In the genomic region with DNA sequence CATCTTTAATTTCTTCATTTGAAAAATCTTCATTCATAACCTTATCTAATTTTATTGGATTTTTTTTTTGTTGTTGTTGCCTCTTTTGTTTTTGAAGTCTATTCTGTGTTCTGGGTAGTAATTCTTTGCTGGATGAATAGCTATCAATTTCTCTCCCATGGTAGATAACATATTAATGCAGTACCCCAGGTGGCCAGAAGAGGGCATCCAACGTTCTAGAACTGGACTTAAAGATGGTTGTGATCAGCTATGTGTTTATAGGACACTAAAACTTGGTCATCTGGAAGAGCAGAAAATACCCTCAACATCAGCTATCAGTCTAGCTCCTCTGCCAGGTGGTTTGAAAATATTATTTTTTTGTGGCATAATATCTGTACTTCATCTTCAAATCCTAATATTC, we compare ENCODE assay signal across 7 mouse cellular contexts.
DNase-seq lines count a peak whose midpoint lies in the region; ATAC-seq and TF ChIP-seq lines count a peak whose summit lies in the region.
"Not testable (repeated sequence)": the region's sequence is repeated elsewhere in the genome, so short reads cannot be mapped to it uniquely, and the experiment has no call there.

No protein-coding gene starts in this region.

- not testable (repeated sequence) for H3K36me3 ChIP-seq in ES-Bruce4 (ENCODE audit: control insufficient read depth, insufficient read depth, low read length, poor library complexity, severe bottlenecking); heart, adult 2 months (ENCODE audit: control insufficient read depth, insufficient read depth, low read length); liver, postnatal 0 days (replicated peaks; ENCODE audit: insufficient read depth, low read length); midbrain, embryonic 11.5 days (ENCODE audit: control insufficient read depth, insufficient read depth, low read length)

- not testable (repeated sequence) for H3K27me3 ChIP-seq in ES-Bruce4 (ENCODE audit: control insufficient read depth, insufficient read depth, low read length, poor library complexity, severe bottlenecking); Patski; heart, adult 2 months (ENCODE audit: control insufficient read depth, insufficient read depth, low read length); liver, postnatal 0 days (ENCODE audit: insufficient read depth, low read length); midbrain, embryonic 11.5 days (ENCODE audit: control insufficient read depth, insufficient read depth, low read length)

- not testable (repeated sequence) for H3K79me2 ChIP-seq in heart, adult 2 months (replicated peaks; ENCODE audit: control insufficient read depth, insufficient read depth, low read length)

- TF ChIP-seq EP300 in ES-Bruce4 (IDR thresholded peaks at IDR 0.05; ENCODE audit: insufficient read depth, low read depth, low read length); heart, adult 2 months (IDR thresholded peaks at IDR 0.05; ENCODE audit: insufficient read depth, low read depth, low read length); liver, postnatal 0 days (IDR thresholded peaks at IDR 0.05; ENCODE audit: low read depth): not testable (repeated sequence)

- intact Hi-C loops in heart, adult 2 months (cut with DNase I): not testable (repeated sequence)

- in situ Hi-C loops in Patski (cut with MboI; ENCODE audit: low pct_unique_long_range_greater_than_20kb): not testable (repeated sequence)

- peak; percentile 37 for DNase-seq in Patski (ENCODE audit: low read depth, low spot score)
- DNase-seq in heart, adult 2 months; liver, postnatal 0 days: not testable (repeated sequence)
- peak; percentile 31 for DNase-seq in kidney, postnatal 10 days
- peak; percentile 47 for DNase-seq in midbrain, embryonic 11.5 days (ENCODE audit: low spot score, missing footprints)

- H3K4me2 ChIP-seq in liver, postnatal 0 days (ENCODE audit: low read depth, low read length); midbrain, embryonic 11.5 days: not testable (repeated sequence)

- H3K9me3 ChIP-seq in ES-Bruce4 (replicated peaks; ENCODE audit: control insufficient read depth, insufficient read depth, low read length, poor library complexity, severe bottlenecking): peaks cover 25% of the 10 kb centered on the region
- H3K9me3 ChIP-seq in liver, postnatal 0 days (ENCODE audit: low read length): peaks cover 24% of the 10 kb centered on the region
- H3K9me3 ChIP-seq in midbrain, embryonic 11.5 days (ENCODE audit: control insufficient read depth, low read length): peaks cover 42% of the 10 kb centered on the region

- CTCF ChIA-PET in Patski (lab: Charles Lee): interaction anchor here (0.6 to 6.6 kb wide), 10 partner anchors 9 to 480 kb away, joined by 3 to 51 read pairs (median 4); no protein-coding TSS in a partner anchor

- POLR2A ChIA-PET in Patski (lab: Charles Lee): not testable (repeated sequence)

- not testable (repeated sequence) for H3K4me3 ChIP-seq in ES-Bruce4 (ENCODE audit: low read depth, low read length); heart, adult 2 months; liver, postnatal 0 days (ENCODE audit: low read depth, low read length); midbrain, embryonic 11.5 days (ENCODE audit: low read depth, low read length)

- TF ChIP-seq CTCF in ES-Bruce4 (IDR thresholded peaks at IDR 0.05; ENCODE audit: low read depth, low read length): peak; percentile 25
- not testable (repeated sequence) for TF ChIP-seq CTCF in Patski (IDR thresholded peaks at IDR 0.05)
- peak; percentile 53 for TF ChIP-seq CTCF in heart, adult 2 months (IDR thresholded peaks at IDR 0.05)
- TF ChIP-seq CTCF in liver, postnatal 0 days (IDR thresholded peaks at IDR 0.05; ENCODE audit: low read depth): peak; percentile 53

- H3K27ac ChIP-seq in ES-Bruce4 (ENCODE audit: insufficient read depth, low read length); heart, adult 2 months; liver, postnatal 0 days (ENCODE audit: low read depth); midbrain, embryonic 11.5 days (ENCODE audit: low read depth, low read length): not testable (repeated sequence)

- not testable (repeated sequence) for H3K4me1 ChIP-seq in ES-Bruce4 (ENCODE audit: control insufficient read depth, insufficient read depth, low read length); heart, adult 2 months (ENCODE audit: control insufficient read depth, insufficient read depth, low read length); liver, postnatal 0 days (ENCODE audit: insufficient read depth); midbrain, embryonic 11.5 days (ENCODE audit: control insufficient read depth, insufficient read depth, low read length)

- peak; percentile 45 for ATAC-seq in Patski
- peak; percentile 67 for ATAC-seq in common myeloid progenitor, adult 5-6 weeks (replicated peaks; ENCODE audit: low read depth, poor library complexity, severe bottlenecking)
- ATAC-seq in liver, postnatal 0 days; midbrain, embryonic 11.5 days (ENCODE audit: low FRiP score): not testable (repeated sequence)

- 0% methylated on average over 1 of the region's 1 CpGs for WGBS in heart, adult 2 months
- 1% methylated on average over 1 of the region's 1 CpGs for WGBS in liver, postnatal 0 days (ENCODE audit: insufficient replicate concordance)
- WGBS in midbrain, embryonic 11.5 days: 6% methylated on average over 1 of the region's 1 CpGs

- not testable (repeated sequence) for TF ChIP-seq POLR2A in ES-Bruce4 (IDR thresholded peaks at IDR 0.05; ENCODE audit: insufficient read depth, low read length); heart, adult 2 months (IDR thresholded peaks at IDR 0.05; ENCODE audit: insufficient read depth, low read depth, low read length)

- H3K9ac ChIP-seq in ES-Bruce4 (ENCODE audit: low read depth, poor library complexity, severe bottlenecking); heart, adult 2 months (ENCODE audit: low read depth, low read length); liver, postnatal 0 days (replicated peaks); midbrain, embryonic 11.5 days (ENCODE audit: low read length): not testable (repeated sequence)
